Mouse (Mus musculus) forebrain, embryonic 10.5 days (tissue): ENCODE data around the gene Large1. TPM values are rescaled to one million over a fixed set of nuclear protein-coding genes. Genes with fewer than 3 reads are reported as not detected.
"Not testable (repeated sequence)": the region's sequence is repeated elsewhere in the genome, so short reads cannot be mapped to it uniquely, and the experiment has no call there.

Experiments
- DNase-seq: peaks from one replicate; pipeline ENCODE4 v3.0.0-alpha.2; 2017; ENCODE audit warnings: low spot score; ENCODE audit errors: extremely low spot score
- H3K27ac ChIP-seq: fragments of 300-500 bp; sonication (generic); 2 replicates; pipeline ENCODE4 v1.5.1; 2016; ENCODE audit warnings: mild to moderate bottlenecking
- H3K27me3 ChIP-seq: fragments of 300-500 bp; sonication (generic); 2 replicates; pipeline ENCODE4 v1.6.1; 2016; ENCODE audit warnings: mild to moderate bottlenecking; ENCODE audit not compliant: poor library complexity, severe bottlenecking
- H3K36me3 ChIP-seq: fragments of 300-500 bp; sonication (generic); replicated peaks from 2 replicates; pipeline ENCODE4 v1.6.1; 2016; ENCODE audit warnings: mild to moderate bottlenecking, moderate library complexity
- H3K4me1 ChIP-seq: fragments of 300-500 bp; sonication (generic); 2 replicates; pipeline ENCODE4 v1.6.1; 2016
- H3K4me3 ChIP-seq: fragments of 300-500 bp; sonication (generic); 2 replicates; pipeline ENCODE4 v1.5.1; 2016; ENCODE audit warnings: mild to moderate bottlenecking, moderate library complexity
- H3K9me3 ChIP-seq: fragments of 300-500 bp; sonication (generic); 2 replicates; pipeline ENCODE4 v1.6.1; 2016; ENCODE audit warnings: mild to moderate bottlenecking, moderate library complexity
- WGBS: fragments of 180-500 bp; shearing (Covaris S2); methylation state at CpG from one replicate; pipeline ENCODE4 v1.1.7; 2016; 5-methylcytosine and 5-hydroxymethylcytosine counted together
- polyA plus RNA-seq: library from polyadenylated mRNA; unstranded; fragments of >200 nt; fragmentation: Nextera tagmentation; extraction: Ambion mirVana; gene quantifications from 2 replicates; pipeline ENCODE4 v1.2.1, GENCODE M21; 2016

Gene Large1
- polyA plus RNA-seq, 1 experiment from 2014 or later: 5.1 TPM

DNA sequence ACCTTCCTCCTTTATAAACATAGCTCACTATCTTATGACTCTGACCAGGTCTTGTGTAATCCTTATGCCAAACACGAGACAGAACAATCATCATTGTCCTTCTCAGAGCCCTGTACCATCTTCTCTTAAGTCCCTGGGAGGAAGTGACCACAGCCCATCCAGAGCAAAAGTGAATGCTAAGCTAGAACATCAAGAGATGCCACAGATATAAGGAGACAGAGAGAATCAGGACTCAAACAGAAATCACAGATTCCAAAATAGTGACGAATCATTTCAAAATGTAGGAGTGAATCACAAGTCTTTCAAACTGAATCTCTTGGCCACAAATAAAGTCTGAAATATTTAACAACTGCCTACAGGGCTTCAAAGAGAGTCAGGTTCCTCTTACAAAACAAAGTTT is 63.5 kb downstream of the Large1 start:
- no peak overlapping the region for H3K27ac ChIP-seq
- no peaks in the 10 kb centered on the region for H3K27me3 ChIP-seq
- no peaks in the 10 kb centered on the region for H3K4me1 ChIP-seq
- H3K36me3 ChIP-seq: no peaks in the 10 kb centered on the region
- DNase-seq: no peak
- H3K4me3 ChIP-seq: no peak overlapping the region
- H3K9me3 ChIP-seq: no peaks in the 10 kb centered on the region
- WGBS: 77% methylated on average over 2 of the region's 2 CpGs

DNA sequence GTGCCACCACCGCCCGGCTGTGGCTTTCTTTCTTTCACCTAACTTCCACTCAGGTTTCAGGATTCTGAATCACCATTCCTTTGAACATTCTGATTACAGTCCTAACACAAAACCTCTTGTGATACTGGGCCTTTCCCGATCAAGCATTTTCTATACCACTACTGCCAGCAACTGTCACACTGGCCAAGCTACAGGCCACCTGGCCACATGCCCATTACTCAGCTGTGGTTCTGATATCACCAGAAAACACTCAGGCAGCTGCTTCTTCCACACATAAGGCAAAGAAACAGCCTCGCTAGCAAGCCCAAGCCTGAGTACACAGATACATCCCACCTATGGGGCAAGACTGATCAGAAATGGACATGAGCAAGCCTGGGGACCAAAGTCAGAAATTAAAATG is 71.3 kb downstream of the Large1 start:
- H3K27me3 ChIP-seq: no peaks in the 10 kb centered on the region
- no peaks in the 10 kb centered on the region for H3K4me1 ChIP-seq
- no peak overlapping the region for H3K27ac ChIP-seq
- H3K4me3 ChIP-seq: no peak overlapping the region
- H3K36me3 ChIP-seq: no peaks in the 10 kb centered on the region
- DNase-seq: no peak
- H3K9me3 ChIP-seq: no peaks in the 10 kb centered on the region
- WGBS: 90% methylated on average over 4 of the region's 4 CpGs

DNA sequence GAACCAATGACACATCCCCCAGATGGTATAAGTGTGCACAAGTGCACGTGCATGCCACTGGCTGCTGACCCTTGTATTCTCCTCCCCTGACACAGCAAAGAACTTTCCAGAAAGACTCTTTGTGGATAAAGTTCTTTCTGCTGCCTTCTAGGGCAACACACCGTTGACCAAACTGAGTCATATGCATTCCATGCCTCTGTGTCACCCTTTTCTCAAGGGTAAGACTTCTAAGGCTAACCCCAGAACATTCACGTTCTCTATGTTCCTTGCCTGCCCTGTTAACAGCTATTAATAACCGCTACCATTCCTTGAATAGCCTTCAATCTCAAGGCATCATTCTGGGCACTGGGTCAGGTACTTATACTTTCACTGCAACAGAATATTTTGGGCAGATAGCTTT is 77.3 kb downstream of the Large1 start:
- no peak overlapping the region for H3K4me3 ChIP-seq

DNA sequence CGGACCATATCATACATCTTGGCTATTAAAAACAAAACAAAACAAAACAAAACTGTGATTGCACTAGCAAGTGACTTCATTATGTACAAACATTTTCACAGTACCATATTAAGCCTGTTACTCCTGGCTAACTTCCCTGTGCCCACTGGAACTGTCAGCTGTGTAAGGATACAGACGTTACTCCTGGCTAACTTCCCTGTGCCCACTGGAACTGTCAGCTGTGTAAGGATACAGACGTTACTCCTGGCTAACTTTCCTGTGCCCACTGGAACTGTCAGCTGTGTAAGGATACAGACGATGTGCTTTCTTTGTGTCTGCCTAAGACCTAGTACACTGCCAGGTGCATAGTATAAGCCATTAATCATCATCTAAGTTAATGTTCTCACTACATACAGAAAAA is 77.9 kb downstream of the Large1 start:
- not testable (repeated sequence) for DNase-seq, H3K9me3 ChIP-seq, H3K4me3 ChIP-seq, H3K27me3 ChIP-seq, H3K4me1 ChIP-seq, H3K27ac ChIP-seq, H3K36me3 ChIP-seq
- 88% methylated on average over 4 of the region's 4 CpGs for WGBS

More for the DNA sequence above, 77.3 kb downstream of the Large1 start:
- no peak overlapping the region for H3K27ac ChIP-seq
- no peaks in the 10 kb centered on the region for H3K4me1 ChIP-seq
- no peaks in the 10 kb centered on the region for H3K36me3 ChIP-seq
- 95% methylated on average over 4 of the region's 4 CpGs for WGBS
- H3K27me3 ChIP-seq: no peaks in the 10 kb centered on the region
- no peak for DNase-seq
- no peaks in the 10 kb centered on the region for H3K9me3 ChIP-seq

DNA sequence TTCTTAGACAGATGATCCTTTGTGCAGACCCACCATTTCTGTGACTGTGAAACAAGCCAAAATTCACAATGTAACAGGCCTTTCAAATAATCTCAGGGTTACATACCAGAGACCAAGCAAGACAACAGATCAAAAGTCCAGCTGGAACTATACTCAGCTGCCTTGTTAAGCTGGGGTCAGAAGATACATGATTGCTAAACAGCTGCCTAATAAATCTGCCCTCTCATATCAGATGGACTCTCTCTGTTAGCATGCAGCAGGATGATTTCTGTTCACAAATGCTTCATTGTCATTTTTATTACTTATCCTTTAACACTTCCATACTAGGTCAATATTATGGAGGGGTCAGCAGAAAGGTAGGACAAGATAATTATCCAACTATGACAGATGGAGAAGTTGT is 80.2 kb downstream of the Large1 start:
- H3K9me3 ChIP-seq: peaks cover 9% of the 10 kb centered on the region; the same call in 1 of the 2 replicates
- H3K27me3 ChIP-seq: no peaks in the 10 kb centered on the region
- H3K27ac ChIP-seq: no peak overlapping the region
- H3K4me1 ChIP-seq: no peaks in the 10 kb centered on the region
- H3K4me3 ChIP-seq: no peak overlapping the region
- H3K36me3 ChIP-seq: no peaks in the 10 kb centered on the region
- no peak for DNase-seq

DNA sequence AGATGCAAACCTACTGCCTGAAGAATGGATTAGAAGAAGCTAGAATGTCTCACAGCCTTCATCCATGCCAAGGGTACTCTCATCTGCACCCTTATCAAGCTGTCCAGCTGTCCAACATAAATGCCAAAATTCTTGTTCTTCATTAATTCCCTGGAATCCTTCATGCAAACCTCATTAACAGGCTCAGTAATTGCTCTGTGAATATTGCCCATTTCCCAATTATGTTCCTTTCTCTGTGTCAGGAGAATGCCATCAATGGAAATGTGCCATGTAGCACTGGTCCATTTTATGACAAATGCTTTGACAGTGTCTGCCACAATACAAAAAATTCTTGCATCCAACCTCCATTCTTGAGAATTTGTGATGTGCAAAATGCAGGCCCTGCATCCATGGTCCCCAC is 82.3 kb downstream of the Large1 start:
- Histone ChIP-seq H3K27ac (no peak overlapping the region), H3K9me3 (peaks cover 20% of the 10 kb centered on the region; the same call in 1 of the 2 replicates), H3K4me3 (no peak overlapping the region), H3K27me3 (no peaks in the 10 kb centered on the region), H3K36me3 (no peaks in the 10 kb centered on the region), H3K4me1 (no peaks in the 10 kb centered on the region)
- no peak for DNase-seq

DNA sequence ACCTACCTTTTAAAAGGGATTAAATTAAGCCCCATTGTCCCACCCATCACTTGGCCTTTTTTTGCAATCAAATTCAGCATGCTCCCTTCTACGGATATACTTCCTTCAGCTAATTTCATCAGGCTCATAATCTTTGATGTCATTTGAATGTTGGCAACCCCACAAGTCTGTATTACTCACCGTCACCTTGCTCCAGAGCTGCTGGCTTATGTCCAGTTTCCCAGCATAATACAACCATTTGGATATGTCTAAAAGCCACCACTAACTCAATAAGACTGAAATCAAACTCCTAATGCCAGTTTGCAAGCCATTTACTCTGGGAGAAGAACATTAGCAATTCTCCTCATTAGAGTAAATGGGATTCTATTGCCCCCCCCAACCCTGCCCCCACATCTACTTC is 95.4 kb downstream of the Large1 start:
- H3K36me3 ChIP-seq: peaks cover 6% of the 10 kb centered on the region; the same call in 1 of the 2 replicates
- peaks cover 19% of the 10 kb centered on the region for H3K9me3 ChIP-seq
- H3K4me3 ChIP-seq: no peak overlapping the region
- no peaks in the 10 kb centered on the region for H3K27me3 ChIP-seq
- 92% methylated on average over 2 of the region's 2 CpGs for WGBS
- no peak overlapping the region for H3K27ac ChIP-seq
- no peaks in the 10 kb centered on the region for H3K4me1 ChIP-seq
- no peak for DNase-seq

DNA sequence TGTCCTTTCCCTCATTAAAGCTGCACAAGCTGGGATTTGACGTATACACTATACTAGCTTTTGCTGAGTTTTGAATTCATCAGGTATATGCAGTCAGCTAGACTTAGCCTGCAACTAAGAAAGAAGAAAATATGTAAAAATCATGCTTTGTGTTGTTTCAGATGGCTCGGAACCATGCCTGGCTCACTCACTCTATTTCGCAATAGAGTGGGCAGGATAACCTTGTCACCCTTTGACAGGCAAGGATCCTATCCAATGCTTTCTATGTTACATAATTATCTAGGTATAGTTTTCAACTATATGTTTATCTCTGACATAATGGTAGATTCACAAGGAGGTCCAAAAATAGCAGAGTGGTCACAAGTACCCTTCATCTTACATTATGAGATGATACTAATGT is 109.2 kb downstream of the Large1 start:
- Histone ChIP-seq H3K9me3 (peaks cover 32% of the 10 kb centered on the region), H3K4me3 (no peak overlapping the region), H3K36me3 (0 out of 2 replicates have a peak, but pooled peaks cover 5% of the 10 kb centered on the region), H3K27me3 (no peaks in the 10 kb centered on the region), H3K4me1 (no peaks in the 10 kb centered on the region), H3K27ac (no peak overlapping the region)
- DNase-seq: no peak
- WGBS: 96% methylated on average over 3 of the region's 3 CpGs

DNA sequence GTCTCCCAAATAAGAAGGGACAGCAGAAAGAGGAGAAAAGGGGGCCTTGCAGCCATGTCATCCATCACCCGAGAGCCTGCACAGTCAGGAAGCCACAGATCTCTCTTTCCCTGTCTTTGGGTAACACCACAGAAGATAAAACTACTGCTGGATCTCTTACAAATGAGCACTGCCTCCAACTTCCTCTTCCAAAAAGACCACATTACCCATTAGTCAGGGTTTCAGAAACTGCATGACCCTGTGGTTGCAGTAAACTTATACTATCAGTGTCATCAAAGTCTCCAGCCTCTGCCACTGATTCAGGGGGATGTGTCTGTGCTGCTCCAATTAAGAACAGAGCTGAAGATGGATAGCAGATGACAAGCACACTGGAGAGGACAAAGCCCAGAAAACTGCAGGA is 111.3 kb downstream of the Large1 start:
- 0 out of 2 replicates have a peak, but pooled peaks cover 5% of the 10 kb centered on the region for H3K36me3 ChIP-seq
- DNase-seq: no peak
- no peak overlapping the region for H3K4me3 ChIP-seq
- WGBS: 90% methylated on average over 1 of the region's 1 CpGs
- no peaks in the 10 kb centered on the region for H3K27me3 ChIP-seq
- H3K4me1 ChIP-seq: no peaks in the 10 kb centered on the region
- no peak overlapping the region for H3K27ac ChIP-seq
- H3K9me3 ChIP-seq: peaks cover 27% of the 10 kb centered on the region

DNA sequence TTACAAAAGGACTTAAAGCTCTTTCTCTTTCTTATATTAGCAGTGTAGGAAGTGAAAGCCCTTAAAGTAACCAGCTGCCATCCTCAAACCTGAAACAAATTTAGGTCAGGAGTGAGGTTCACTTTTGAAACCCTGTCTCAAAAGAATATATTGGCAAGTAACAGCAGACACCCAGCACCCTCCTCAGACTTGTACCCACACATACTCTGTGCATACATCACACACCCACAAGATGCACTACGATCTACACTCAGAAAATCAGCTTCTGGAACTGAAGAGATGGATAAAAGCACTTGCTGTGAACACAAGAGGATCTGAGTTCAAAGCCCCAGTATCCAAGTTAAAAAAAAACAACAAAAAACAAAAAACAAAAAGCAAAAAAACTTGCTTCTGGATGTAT is 119.1 kb downstream of the Large1 start:
- Histone ChIP-seq H3K27me3 (no peaks in the 10 kb centered on the region), H3K36me3 (no peaks in the 10 kb centered on the region), H3K4me3 (no peak overlapping the region), H3K27ac (no peak overlapping the region), H3K9me3 (no peaks in the 10 kb centered on the region), H3K4me1 (peaks cover 5% of the 10 kb centered on the region; the same call in 1 of the 2 replicates)
- 86% methylated on average over 1 of the region's 1 CpGs for WGBS
- no peak for DNase-seq

DNA sequence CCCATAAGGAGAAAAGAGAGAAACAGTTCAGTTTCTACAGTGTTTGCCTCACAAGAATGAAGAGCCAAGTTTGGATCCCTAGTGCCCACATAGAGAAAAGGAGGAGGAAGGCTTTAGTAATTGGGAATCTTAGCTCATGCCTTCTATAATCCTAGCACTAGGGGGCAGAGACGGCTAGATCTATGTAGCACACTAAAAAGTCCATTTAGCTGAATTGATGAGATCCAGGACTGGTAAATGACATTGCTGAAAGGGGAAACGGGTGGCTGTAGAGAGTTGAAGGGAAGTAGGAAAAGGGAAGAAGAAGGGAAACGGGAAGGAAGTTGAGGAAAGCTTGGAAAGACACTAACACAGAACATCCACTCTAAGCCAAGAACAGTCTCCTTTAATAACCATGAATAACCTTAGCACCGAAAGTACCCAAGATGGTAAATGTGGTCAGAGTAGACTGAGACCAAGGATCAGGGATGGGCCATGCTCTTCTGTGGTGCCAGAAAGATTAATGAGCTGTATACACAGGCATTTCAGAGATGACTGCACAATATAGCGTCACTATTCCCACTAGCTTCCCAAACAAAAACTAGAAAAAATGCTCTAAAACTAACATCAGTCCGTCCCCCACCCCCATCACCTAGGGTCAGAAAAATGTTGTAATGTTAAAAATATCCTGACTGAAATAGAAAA is 119.8 kb downstream of the Large1 start:
- no peaks in the 10 kb centered on the region for H3K36me3 ChIP-seq
- H3K9me3 ChIP-seq: no peaks in the 10 kb centered on the region
- peaks cover 5% of the 10 kb centered on the region; the same call in 1 of the 2 replicates for H3K4me1 ChIP-seq
- DNase-seq: no peak
- H3K27me3 ChIP-seq: no peaks in the 10 kb centered on the region
- H3K4me3 ChIP-seq: no peak overlapping the region
- no peak overlapping the region for H3K27ac ChIP-seq
- 66% methylated on average over 6 of the region's 6 CpGs for WGBS

DNA sequence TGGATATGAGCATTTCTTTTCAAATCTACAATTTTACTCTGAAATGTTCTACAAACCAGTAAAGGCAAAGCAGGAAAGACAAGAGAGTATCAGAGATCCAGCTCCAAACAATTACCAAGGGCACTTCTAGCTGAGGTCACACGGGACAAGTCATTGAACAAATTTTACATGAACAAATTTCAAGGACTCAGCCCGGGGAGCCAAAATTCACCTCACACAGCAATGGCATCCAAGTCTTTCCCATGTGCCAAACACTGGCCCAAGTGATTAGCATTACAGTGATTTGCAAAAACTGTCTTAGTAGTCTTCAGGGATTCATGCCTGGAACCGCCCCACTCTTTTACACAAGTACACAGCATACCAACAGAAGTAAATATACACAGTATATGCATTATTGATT is 126.5 kb downstream of the Large1 start:
- Histone ChIP-seq H3K4me1 (peaks cover 5% of the 10 kb centered on the region; the same call in 1 of the 2 replicates), H3K4me3 (no peak overlapping the region), H3K27ac (no peak overlapping the region), H3K36me3 (no peaks in the 10 kb centered on the region), H3K27me3 (no peaks in the 10 kb centered on the region), H3K9me3 (no peaks in the 10 kb centered on the region)
- 90% methylated on average over 3 of the region's 3 CpGs for WGBS
- no peak for DNase-seq

DNA sequence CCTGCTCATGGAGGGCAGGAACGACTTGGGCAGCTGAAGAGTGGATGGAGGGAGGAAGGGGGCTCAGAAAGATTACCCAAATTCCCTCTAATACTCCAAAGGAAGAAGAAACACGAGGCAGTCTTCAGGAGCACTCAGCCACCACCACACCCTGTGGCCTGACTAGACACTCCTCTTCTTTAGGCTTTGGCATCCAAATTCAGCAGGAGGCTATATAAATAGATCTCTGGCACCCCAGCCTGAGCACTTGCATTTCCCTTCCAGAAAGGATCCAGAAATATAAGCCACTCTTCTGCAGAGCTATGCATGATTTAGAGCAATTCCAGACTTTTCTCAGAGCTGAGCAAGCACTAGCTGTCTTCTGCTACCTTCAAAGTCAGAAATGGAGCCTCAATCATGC is 127.7 kb downstream of the Large1 start:
- DNase-seq: no peak
- Histone ChIP-seq H3K27me3 (no peaks in the 10 kb centered on the region), H3K36me3 (no peaks in the 10 kb centered on the region), H3K4me1 (peaks cover 5% of the 10 kb centered on the region; the same call in 1 of the 2 replicates), H3K4me3 (no peak overlapping the region), H3K27ac (no peak overlapping the region), H3K9me3 (no peaks in the 10 kb centered on the region)
- 62% methylated on average over 2 of the region's 2 CpGs for WGBS
